Mouse (Mus musculus) adrenal gland, postnatal 4 days (tissue): ENCODE results near the gene Plbd2. TPM values are rescaled to one million over a fixed set of nuclear protein-coding genes. Genes with fewer than 3 reads are reported as not detected.

Experiments used
- DNase-seq, 2 experiments: peaks; one replicate each; pipeline ENCODE4 v3.0.0; 2021 to 2022; ENCODE audit warnings: low spot score in 2 of 2, mixed read lengths in 2 of 2
- total RNA-seq, 2 experiments: library from RNA; stranded (reverse); gene quantifications; 2 replicates each; pipeline ENCODE4 v1.2.3; 2021

The Plbd2 gene
- total RNA-seq, 2 experiments from 2014 or later, result 70.5 to 77.5 TPM

DNA sequence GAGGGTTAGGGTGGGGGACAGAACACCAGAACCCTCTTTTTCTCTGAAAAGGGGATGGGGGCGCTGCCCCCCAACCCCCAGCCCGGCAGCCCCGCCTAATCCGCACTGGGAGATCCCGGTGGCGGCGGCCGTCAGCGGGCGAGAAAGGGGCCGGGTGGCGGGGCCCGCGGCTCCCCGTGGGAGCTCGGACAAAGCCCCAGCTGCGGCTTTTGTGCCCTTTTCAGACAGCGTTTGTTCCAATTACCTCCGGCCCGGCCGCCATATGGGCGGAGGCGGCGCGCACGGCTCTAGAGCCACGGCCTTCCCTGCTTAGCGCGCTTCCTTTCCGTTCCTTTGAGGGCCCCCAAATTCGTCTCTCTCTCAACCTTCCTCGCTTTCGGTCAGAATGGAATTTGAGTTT lies 65.4 kb downstream of the Plbd2 start:
- no peak for DNase-seq

DNA sequence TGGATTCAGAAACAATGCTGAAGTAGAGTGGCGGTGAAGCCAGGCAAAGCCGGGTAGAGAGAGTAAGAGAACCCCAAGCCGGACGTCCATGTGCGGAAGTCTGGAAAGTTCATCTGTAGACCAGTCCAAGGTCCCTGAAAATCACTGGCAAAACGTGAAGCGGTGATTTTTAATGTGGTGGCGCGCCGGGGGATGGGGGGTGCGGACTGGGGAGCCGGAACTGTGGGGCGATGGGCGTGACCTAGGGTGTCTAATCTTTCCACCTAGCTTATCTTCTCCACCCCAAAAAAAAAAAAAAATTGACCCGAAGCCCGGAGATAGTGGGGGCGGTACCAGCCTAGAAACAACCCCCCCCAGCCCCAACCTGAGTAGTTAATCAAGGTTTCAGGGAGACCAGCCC lies 65.9 kb downstream of the Plbd2 start:
- no peak for DNase-seq

DNA sequence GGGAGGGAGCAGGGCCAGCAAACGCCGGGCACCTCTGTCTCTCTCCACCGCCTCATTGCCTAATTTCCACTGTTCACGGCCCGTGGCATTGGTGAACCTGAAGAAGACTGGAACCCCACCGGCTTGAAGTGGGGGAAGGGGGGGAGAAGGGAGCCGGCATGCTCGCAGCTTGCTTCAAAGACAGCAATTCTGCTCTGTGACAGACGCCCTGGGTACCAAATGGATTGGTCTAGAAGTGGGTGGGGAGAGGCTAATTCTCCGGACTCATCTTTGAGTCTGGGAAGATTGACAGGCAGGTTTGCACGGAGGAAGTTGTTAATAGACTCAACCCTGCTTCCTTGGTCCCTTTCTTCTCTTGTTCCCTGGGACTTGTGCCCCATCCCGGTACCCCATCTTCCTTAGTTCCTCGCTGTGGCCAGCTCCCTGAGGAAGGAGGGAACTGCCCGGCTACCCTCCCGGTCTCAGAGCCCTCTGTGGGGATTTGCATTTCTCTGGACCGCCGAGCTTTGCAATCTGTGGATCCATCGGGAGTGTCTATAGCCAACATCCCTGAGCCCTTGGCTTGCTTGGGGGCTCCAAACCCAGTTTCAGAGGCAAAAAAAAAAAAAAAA lies 66.4 kb downstream of the Plbd2 start:
- no peak for DNase-seq

DNA sequence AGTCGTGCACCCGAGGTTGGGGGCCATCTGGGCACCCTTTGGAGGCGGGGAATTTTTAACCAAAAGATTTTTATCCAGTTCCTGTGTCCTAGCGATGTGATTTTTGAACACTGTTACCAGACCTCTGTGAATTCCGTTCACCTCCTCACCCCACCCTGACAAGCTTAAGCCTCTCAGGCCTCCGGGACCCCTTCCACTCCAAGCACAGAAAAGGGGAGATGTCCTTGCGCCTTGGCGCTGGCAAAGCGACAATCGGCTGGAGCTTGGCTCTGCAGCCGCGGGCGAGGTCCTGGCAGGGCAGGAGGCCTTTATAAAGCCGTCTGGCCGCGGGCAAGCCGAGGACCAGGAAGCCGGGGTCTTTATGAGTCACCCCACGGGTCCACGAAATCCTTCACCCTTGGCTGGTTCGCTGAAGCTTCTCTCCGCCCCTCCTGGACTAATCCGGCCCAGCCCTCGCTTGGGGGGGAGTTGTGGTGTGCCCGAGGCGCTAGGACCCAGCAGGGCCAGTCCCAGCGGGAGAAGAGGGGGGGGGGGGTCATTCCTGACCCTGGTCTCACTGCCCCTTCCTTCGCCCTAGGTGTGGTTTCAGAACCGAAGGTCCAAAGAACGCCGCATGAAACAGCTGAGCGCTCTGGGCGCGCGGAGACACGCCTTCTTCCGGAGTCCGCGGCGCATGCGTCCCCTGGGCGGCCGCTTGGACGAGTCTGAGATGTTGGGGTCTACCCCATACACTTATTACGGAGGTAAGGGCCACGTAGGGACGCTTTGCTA lies 67.5 kb downstream of the Plbd2 start:
- no peak for DNase-seq

DNA sequence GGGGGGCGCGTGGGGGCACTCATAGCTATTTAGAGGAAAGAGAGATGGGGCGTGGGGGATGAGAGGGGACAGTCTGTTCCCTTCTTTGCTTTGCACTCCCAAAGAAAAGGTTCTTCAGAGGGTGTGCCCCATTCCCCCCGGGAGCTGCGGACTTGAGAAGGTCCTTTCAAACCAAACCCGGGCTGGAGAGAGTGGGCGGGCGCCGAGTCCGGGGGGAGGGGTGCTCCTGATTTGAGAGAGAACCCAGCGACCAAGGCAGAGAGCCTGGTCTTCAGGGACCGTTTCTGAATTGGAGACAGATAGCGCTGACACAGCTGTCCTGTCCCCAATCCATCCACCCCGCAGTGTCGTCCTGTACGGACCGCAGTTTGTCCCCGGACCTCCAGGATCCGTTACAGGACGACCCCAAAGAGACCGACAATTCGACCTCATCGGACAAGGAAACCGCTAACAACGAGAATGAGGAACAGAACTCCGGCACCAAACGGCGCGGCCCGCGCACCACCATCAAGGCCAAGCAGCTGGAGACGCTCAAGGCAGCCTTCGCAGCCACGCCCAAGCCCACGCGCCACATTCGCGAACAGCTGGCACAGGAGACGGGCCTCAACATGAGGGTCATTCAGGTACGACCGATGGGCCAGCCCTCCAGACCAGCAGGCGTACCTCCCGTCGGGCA lies 68.3 kb downstream of the Plbd2 start:
- no peak for DNase-seq

DNA sequence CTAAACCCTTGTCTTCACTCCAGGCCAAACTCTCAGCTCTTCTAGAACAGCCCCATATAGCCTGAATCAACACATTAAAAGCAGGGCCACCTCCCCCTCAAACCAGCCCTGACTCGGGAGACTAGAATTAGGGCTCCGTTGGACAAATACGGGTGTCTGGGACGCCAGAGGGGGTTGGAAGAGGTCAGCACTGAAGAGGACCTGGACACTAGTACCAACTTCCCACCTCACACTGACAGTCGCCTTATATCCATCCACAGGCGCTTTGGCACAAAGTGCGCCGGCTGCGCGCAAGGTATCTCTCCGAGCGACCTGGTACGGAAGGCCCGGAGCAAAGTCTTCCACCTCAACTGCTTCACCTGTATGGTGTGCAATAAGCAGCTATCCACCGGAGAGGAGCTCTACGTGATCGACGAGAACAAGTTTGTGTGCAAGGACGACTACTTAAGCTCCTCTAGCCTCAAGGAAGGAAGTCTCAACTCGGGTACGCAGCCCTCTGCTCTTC lies 69.1 kb downstream of the Plbd2 start:
- DNase-seq, result no peak

Other genes starting within 250 kb of the Plbd2 start
- gene Lhx5, start 71.9 kb downstream of the Plbd2 start, total RNA-seq, result not detected
- gene Sdsl, start 30.8 kb downstream of the Plbd2 start, total RNA-seq, result 10 to 100 TPM; 61.7 to 63.9 TPM
- 1 to 10 TPM in 1 of 2 experiments, not detected in 1; 1.8 TPM for gene Sds, start 27.1 kb downstream of the Plbd2 start, total RNA-seq
- gene Slc8b1, start 7.5 kb upstream of the Plbd2 start, total RNA-seq, result 10 to 100 TPM; 29.6 to 31.7 TPM
- gene Tpcn1, start 85.0 kb upstream of the Plbd2 start, total RNA-seq, result 10 to 100 TPM; 47.5 to 49.5 TPM
- gene Iqcd, start 85.4 kb upstream of the Plbd2 start, total RNA-seq, result 1 to 10 TPM; 1.2 to 1.5 TPM
- 10 to 100 TPM; 11.8 to 13.5 TPM for gene Rita1, start 109.0 kb upstream of the Plbd2 start, total RNA-seq
- 10 to 100 TPM; 47.6 to 51.4 TPM for gene Ddx54, start 109.1 kb upstream of the Plbd2 start, total RNA-seq
- under 1 TPM; 0.56 to 0.78 TPM for gene Cfap73, start 130.6 kb upstream of the Plbd2 start, total RNA-seq
- gene Rasal1, start 145.2 kb upstream of the Plbd2 start, total RNA-seq, result 10 to 100 TPM; 10.7 to 15.8 TPM
- 10 to 100 TPM; 13.7 to 17.2 TPM for gene Dtx1, start 208.3 kb upstream of the Plbd2 start, total RNA-seq
- gene Oas2, start 246.2 kb upstream of the Plbd2 start, total RNA-seq, result under 1 TPM; 0.17 to 0.31 TPM